Mouse (Mus musculus): ENCODE results near the gene Cdkn1c.

Gene Cdkn1c

GRCm38 (mm10) chr7:143459332-143460211 is 1.3 kb downstream of the Cdkn1c start:
- peaks cover 39% of the 10 kb centered on the region for H3K4me1 ChIP-seq (replicated peaks; ENCODE audit: low read depth, low read length)
- H3K9me3 ChIP-seq (ENCODE audit: low read length) = peaks cover 3% of the 10 kb centered on the region; the same call in 1 of the 2 replicates
- TF ChIP-seq CTCF (conservative IDR thresholded peaks at IDR 0.05; ENCODE audit: low read length) (no peak), POU5F1 (IDR thresholded peaks at IDR 0.05; ENCODE audit: borderline replicate concordance, low read length) (no peak), NANOG (IDR thresholded peaks at IDR 0.05; ENCODE audit: borderline replicate concordance, low read length) (no peak)
- H3K27me3 ChIP-seq (ENCODE audit: insufficient read depth, low read length) = peaks cover 92% of the 10 kb centered on the region
- H3K4me3 ChIP-seq (replicated peaks; ENCODE audit: low read length) = peak overlapping the region; percentile 78
- no peaks in the 10 kb centered on the region for H3K36me3 ChIP-seq (ENCODE audit: insufficient read depth, low read length)

DNA sequence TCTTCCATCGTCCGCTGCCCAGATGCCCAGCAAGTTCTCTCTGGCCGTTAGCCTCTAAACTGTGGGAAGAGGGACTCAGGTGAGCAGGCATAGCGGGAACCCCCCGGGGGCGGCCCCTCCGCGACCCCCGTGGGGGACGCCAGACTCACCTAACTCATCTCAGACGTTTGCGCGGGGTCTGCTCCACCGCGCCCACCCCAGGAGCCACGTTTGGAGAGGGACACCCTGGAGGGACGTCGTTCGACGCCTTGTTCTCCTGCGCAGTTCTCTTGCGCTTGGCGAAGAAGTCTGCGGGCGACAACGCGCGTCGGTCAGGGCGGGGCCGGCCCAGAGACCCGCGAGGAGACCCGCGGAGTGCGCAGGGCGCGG is 1.9 kb downstream of the Cdkn1c start:
- peak overlapping the region; percentile 78 for H3K4me3 ChIP-seq (replicated peaks; ENCODE audit: low read length)
- peaks cover 92% of the 10 kb centered on the region for H3K27me3 ChIP-seq (ENCODE audit: insufficient read depth, low read length)
- peaks cover 33% of the 10 kb centered on the region for H3K4me1 ChIP-seq (replicated peaks; ENCODE audit: low read depth, low read length)
- no peaks in the 10 kb centered on the region for H3K36me3 ChIP-seq (ENCODE audit: insufficient read depth, low read length)
- TF ChIP-seq POU5F1 (IDR thresholded peaks at IDR 0.05; ENCODE audit: borderline replicate concordance, low read length) (no peak), CTCF (conservative IDR thresholded peaks at IDR 0.05; ENCODE audit: low read length) (no peak), NANOG (IDR thresholded peaks at IDR 0.05; ENCODE audit: borderline replicate concordance, low read length) (no peak)
- H3K9me3 ChIP-seq (ENCODE audit: low read length) = peaks cover 3% of the 10 kb centered on the region; the same call in 1 of the 2 replicates

- H3K4me1 ChIP-seq (replicated peaks; ENCODE audit: low read depth, low read length) = peaks cover 24% of the 10 kb centered on the region
- H3K36me3 ChIP-seq (ENCODE audit: insufficient read depth, low read length) = no peaks in the 10 kb centered on the region
- H3K4me3 ChIP-seq (replicated peaks; ENCODE audit: low read length) = no peak overlapping the region
- no peaks in the 10 kb centered on the region for H3K9me3 ChIP-seq (ENCODE audit: low read length)
- peaks cover 91% of the 10 kb centered on the region for H3K27me3 ChIP-seq (ENCODE audit: insufficient read depth, low read length)
- TF ChIP-seq POU5F1 (IDR thresholded peaks at IDR 0.05; ENCODE audit: borderline replicate concordance, low read length) (no peak), CTCF (conservative IDR thresholded peaks at IDR 0.05; ENCODE audit: low read length) (no peak), NANOG (IDR thresholded peaks at IDR 0.05; ENCODE audit: borderline replicate concordance, low read length) (no peak)
Observed at GRCm38 (mm10) chr7:143447130-143447529, 13.7 kb downstream of the Cdkn1c start.

DNA sequence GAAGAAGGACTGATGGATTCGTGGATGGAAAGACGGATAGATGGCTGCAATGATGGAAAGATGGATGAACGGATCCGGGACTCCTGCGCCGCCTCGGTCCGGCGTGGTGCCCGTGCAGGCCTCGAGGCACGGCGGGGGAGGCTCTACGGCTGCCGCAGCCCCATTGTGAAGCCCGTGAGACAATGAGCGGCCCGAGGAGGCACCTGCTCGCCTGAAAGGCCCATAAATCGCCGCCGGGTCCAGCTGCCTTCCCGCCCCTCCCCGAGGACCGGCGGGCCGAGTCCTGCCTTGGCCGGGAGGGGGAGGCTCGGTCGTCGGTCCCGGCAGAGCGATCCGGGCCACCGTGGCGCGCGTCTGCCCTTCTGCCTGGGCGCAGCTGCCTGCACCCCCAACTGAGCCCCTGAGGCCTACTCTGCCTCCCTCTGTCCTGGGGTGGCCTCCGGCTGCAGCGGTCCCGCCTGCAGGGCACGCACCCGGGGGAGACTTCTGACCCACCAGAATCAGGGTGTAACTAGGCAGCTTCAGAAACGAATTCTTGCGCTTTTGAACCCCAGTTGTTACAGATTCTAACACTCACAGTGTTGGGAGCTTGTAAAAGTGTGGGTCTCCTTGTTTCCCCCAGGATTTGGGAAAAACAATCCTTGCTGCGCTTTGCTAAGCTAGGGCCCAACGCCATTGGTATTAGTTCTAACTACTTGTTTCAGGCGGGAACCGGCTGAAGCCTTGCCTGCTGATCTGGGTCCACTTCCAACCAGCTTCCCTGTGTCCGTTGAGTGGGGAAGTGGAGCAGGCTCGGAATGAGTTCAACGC is 15.0 kb downstream of the Cdkn1c start:
- no peaks in the 10 kb centered on the region for H3K36me3 ChIP-seq (ENCODE audit: insufficient read depth, low read length)
- H3K4me3 ChIP-seq (replicated peaks; ENCODE audit: low read length) = peak overlapping the region; percentile 71
- H3K4me1 ChIP-seq (replicated peaks; ENCODE audit: low read depth, low read length) = peaks cover 37% of the 10 kb centered on the region
- peaks cover 96% of the 10 kb centered on the region for H3K27me3 ChIP-seq (ENCODE audit: insufficient read depth, low read length)
- H3K9me3 ChIP-seq (ENCODE audit: low read length) = no peaks in the 10 kb centered on the region
- TF ChIP-seq NANOG (IDR thresholded peaks at IDR 0.05; ENCODE audit: borderline replicate concordance, low read length) (no peak), CTCF (conservative IDR thresholded peaks at IDR 0.05; ENCODE audit: low read length) (no peak), POU5F1 (IDR thresholded peaks at IDR 0.05; ENCODE audit: borderline replicate concordance, low read length) (no peak)

- Histone ChIP-seq H3K9me3 (ENCODE audit: low read length) (peaks cover 4% of the 10 kb centered on the region; the same call in 1 of the 2 replicates), H3K36me3 (ENCODE audit: insufficient read depth, low read length) (no peaks in the 10 kb centered on the region), H3K4me1 (replicated peaks; ENCODE audit: low read depth, low read length) (peaks cover 45% of the 10 kb centered on the region), H3K27me3 (ENCODE audit: insufficient read depth, low read length) (peaks cover 96% of the 10 kb centered on the region), H3K4me3 (replicated peaks; ENCODE audit: low read length) (peak overlapping the region; percentile 71)
- no peak for TF ChIP-seq NANOG (IDR thresholded peaks at IDR 0.05; ENCODE audit: borderline replicate concordance, low read length)
- TF ChIP-seq POU5F1 (IDR thresholded peaks at IDR 0.05; ENCODE audit: borderline replicate concordance, low read length) = no peak
- TF ChIP-seq CTCF (conservative IDR thresholded peaks at IDR 0.05; ENCODE audit: low read length) = no peak
Observed at GRCm38 (mm10) chr7:143444955-143445648, 15.7 kb downstream of the Cdkn1c start.

GRCm38 (mm10) chr7:143444580-143444954 is 16.3 kb downstream of the Cdkn1c start:
- H3K9me3 ChIP-seq (ENCODE audit: low read length) = peaks cover 4% of the 10 kb centered on the region; the same call in 1 of the 2 replicates
- H3K36me3 ChIP-seq (ENCODE audit: insufficient read depth, low read length) = no peaks in the 10 kb centered on the region
- H3K4me1 ChIP-seq (replicated peaks; ENCODE audit: low read depth, low read length) = peaks cover 49% of the 10 kb centered on the region
- no peak for TF ChIP-seq CTCF (conservative IDR thresholded peaks at IDR 0.05; ENCODE audit: low read length)
- no peak for TF ChIP-seq NANOG (IDR thresholded peaks at IDR 0.05; ENCODE audit: borderline replicate concordance, low read length)
- TF ChIP-seq POU5F1 (IDR thresholded peaks at IDR 0.05; ENCODE audit: borderline replicate concordance, low read length) = no peak
- peak overlapping the region; percentile 71; the same call in 1 of the 2 replicates for H3K4me3 ChIP-seq (replicated peaks; ENCODE audit: low read length)
- peaks cover 98% of the 10 kb centered on the region for H3K27me3 ChIP-seq (ENCODE audit: insufficient read depth, low read length)

- H3K27me3 ChIP-seq (ENCODE audit: insufficient read depth, low read length) = peaks cover 97% of the 10 kb centered on the region
- H3K36me3 ChIP-seq (ENCODE audit: insufficient read depth, low read length) = no peaks in the 10 kb centered on the region
- H3K4me3 ChIP-seq (replicated peaks; ENCODE audit: low read length) = 0 out of 2 replicates have a peak overlapping the region, but pooled peaks have one; percentile 29
- peaks cover 4% of the 10 kb centered on the region; the same call in 1 of the 2 replicates for H3K9me3 ChIP-seq (ENCODE audit: low read length)
- H3K4me1 ChIP-seq (replicated peaks; ENCODE audit: low read depth, low read length) = peaks cover 63% of the 10 kb centered on the region
- TF ChIP-seq POU5F1 (IDR thresholded peaks at IDR 0.05; ENCODE audit: borderline replicate concordance, low read length) (no peak), NANOG (IDR thresholded peaks at IDR 0.05; ENCODE audit: borderline replicate concordance, low read length) (no peak), CTCF (conservative IDR thresholded peaks at IDR 0.05; ENCODE audit: low read length) (no peak)
Observed at GRCm38 (mm10) chr7:143438965-143439364, 21.9 kb downstream of the Cdkn1c start.

Data from E14TG2a.4 (cell line).